Mouse (Mus musculus) myocyte (in vitro differentiated cells): ENCODE results near the gene Hspa8. TPM values are rescaled to one million over a fixed set of nuclear protein-coding genes. Genes with fewer than 3 reads are reported as not detected.
"Not testable (repeated sequence)": the region's sequence is repeated elsewhere in the genome, so short reads cannot be mapped to it uniquely, and the experiment has no call there.

Experiments
- H3K27me3 ChIP-seq: one replicate; pipeline ENCODE4 v1.6.1; 2011; ENCODE audit not compliant: control insufficient read depth, insufficient read depth, insufficient read length
- H3K36me3 ChIP-seq: one replicate; pipeline ENCODE4 v1.6.1; 2011; ENCODE audit not compliant: control insufficient read depth, insufficient read depth
- H3K4me2 ChIP-seq: one replicate; pipeline ENCODE4 v1.6.1; 2011; ENCODE audit warnings: low read depth, control low read depth
- H3K4me3 ChIP-seq: one replicate; pipeline ENCODE4 v1.5.1; 2011; ENCODE audit warnings: mild to moderate bottlenecking, control low read depth, moderate library complexity
- H3K79me2 ChIP-seq: one replicate; pipeline ENCODE4 v1.6.1; 2011; ENCODE audit not compliant: control insufficient read depth, insufficient read depth
- H3ac ChIP-seq: one replicate; pipeline ENCODE4 v1.6.1; 2011; ENCODE audit not compliant: control insufficient read depth, insufficient read length
- CEBPB ChIP-seq: IDR thresholded peaks from 2 replicates; pipeline ENCODE4 v1.6.1; 2011; ENCODE audit warnings: mild to moderate bottlenecking, moderate library complexity; ENCODE audit not compliant: poor library complexity, insufficient read depth, severe bottlenecking
- E2F4 ChIP-seq: IDR thresholded peaks from one replicate; pipeline ENCODE4 v1.6.1; 2011; ENCODE audit warnings: mild to moderate bottlenecking, control low read depth, moderate library complexity; ENCODE audit not compliant: insufficient read depth
- MAX ChIP-seq: IDR thresholded peaks from one replicate; pipeline ENCODE4 v1.6.1; 2011; ENCODE audit warnings: low read depth, mild to moderate bottlenecking, control low read depth
- MYOD1 ChIP-seq, 3 experiments: IDR thresholded peaks; one replicate each; pipeline ENCODE4 v1.6.1; 2011; ENCODE audit warnings: control low read depth in 2 of 3, low read depth in 2 of 3, mild to moderate bottlenecking in 2 of 3, moderate library complexity in 1 of 3; ENCODE audit not compliant: insufficient read length in 2 of 3, control insufficient read depth in 1 of 3
- MYOG ChIP-seq, 3 experiments: IDR thresholded peaks; one replicate each; pipeline ENCODE4 v1.6.1; 2011; ENCODE audit warnings: control low read depth in 2 of 3, low read depth in 2 of 3, mild to moderate bottlenecking in 2 of 3; ENCODE audit not compliant: insufficient read length in 2 of 3, control insufficient read depth in 1 of 3, insufficient read depth in 1 of 3
- POLR2A ChIP-seq: IDR thresholded peaks from one replicate; pipeline ENCODE4 v1.6.1; 2011; ENCODE audit warnings: low read depth, mild to moderate bottlenecking, control low read depth, moderate library complexity; ENCODE audit not compliant: insufficient read length
- POLR2AphosphoS2 ChIP-seq: IDR thresholded peaks from one replicate; pipeline ENCODE4 v1.6.1; 2011; ENCODE audit warnings: low read depth, control low read depth; ENCODE audit not compliant: insufficient read length
- REST ChIP-seq: IDR thresholded peaks from one replicate; pipeline ENCODE4 v1.6.1; 2011; ENCODE audit warnings: mild to moderate bottlenecking, control low read depth, moderate library complexity; ENCODE audit not compliant: insufficient read depth, insufficient read length
- SRF ChIP-seq: IDR thresholded peaks from one replicate; pipeline ENCODE4 v1.6.1; 2011; ENCODE audit warnings: low read depth; ENCODE audit not compliant: control insufficient read depth, insufficient read length
- TCF12 ChIP-seq: IDR thresholded peaks from one replicate; pipeline ENCODE4 v1.6.1; 2011; ENCODE audit warnings: mild to moderate bottlenecking, control low read depth; ENCODE audit not compliant: poor library complexity, insufficient read depth, severe bottlenecking
- TCF3 ChIP-seq: IDR thresholded peaks from one replicate; pipeline ENCODE4 v1.6.1; 2011; ENCODE audit warnings: low read depth, control low read depth; ENCODE audit not compliant: insufficient read length
- USF1 ChIP-seq: IDR thresholded peaks from one replicate; pipeline ENCODE4 v1.6.1; 2011; ENCODE audit warnings: low read depth, mild to moderate bottlenecking, control low read depth, moderate library complexity
- polyA plus RNA-seq: library from polyadenylated mRNA; unstranded; fragments of >200 nt; fragmentation: generic; extraction: Trizol; gene quantifications from one replicate; pipeline ENCODE4 v1.2.1, GENCODE M21; 2012; ENCODE audit warnings: missing spikeins

The Hspa8 gene
- polyA plus RNA-seq, 1 experiment, result 797 TPM

GRCm38 (mm10) chr9:40784374-40784967 is 16.3 kb upstream of the Hspa8 start:
- TF ChIP-seq TCF3 (no peak), USF1 (no peak), CEBPB (no peak), MAX (no peak), TCF12 (no peak), E2F4 (no peak), POLR2A (no peak), MYOD1 (IDR thresholded peaks at IDR 0.05; ENCODE audit: control insufficient read depth in 1 of 3, insufficient read length in 2 of 3, low read depth in 2 of 3) (no peak), REST (no peak), POLR2AphosphoS2 (no peak), SRF (no peak), MYOG (IDR thresholded peaks at IDR 0.05; ENCODE audit: control insufficient read depth in 1 of 3, insufficient read depth in 1 of 3, insufficient read length in 2 of 3, low read depth in 2 of 3) (no peak)
- H3K79me2 ChIP-seq, result no peaks in the 10 kb centered on the region
- H3ac ChIP-seq, result no peak overlapping the region
- no peaks in the 10 kb centered on the region for H3K36me3 ChIP-seq
- no peak overlapping the region for H3K4me2 ChIP-seq
- H3K27me3 ChIP-seq, result no peaks in the 10 kb centered on the region
- no peak overlapping the region for H3K4me3 ChIP-seq

- Histone ChIP-seq H3K4me2 (no peak overlapping the region), H3ac (no peak overlapping the region), H3K36me3 (no peaks in the 10 kb centered on the region), H3K27me3 (no peaks in the 10 kb centered on the region), H3K4me3 (no peak overlapping the region), H3K79me2 (no peaks in the 10 kb centered on the region)
- TF ChIP-seq POLR2AphosphoS2 (no peak), POLR2A (no peak), USF1 (no peak), SRF (no peak), MAX (no peak), MYOD1 (IDR thresholded peaks at IDR 0.05; ENCODE audit: control insufficient read depth in 1 of 3, insufficient read length in 2 of 3, low read depth in 2 of 3) (no peak), CEBPB (no peak), TCF3 (no peak), TCF12 (no peak), MYOG (IDR thresholded peaks at IDR 0.05; ENCODE audit: control insufficient read depth in 1 of 3, insufficient read depth in 1 of 3, insufficient read length in 2 of 3, low read depth in 2 of 3) (no peak), REST (no peak), E2F4 (no peak)
Measured at GRCm38 (mm10) chr9:40785452-40785851, 15.3 kb upstream of the Hspa8 start.

GRCm38 (mm10) chr9:40786820-40787219 is 14.0 kb upstream of the Hspa8 start:
- H3K4me3 ChIP-seq, H3ac ChIP-seq, H3K79me2 ChIP-seq, H3K27me3 ChIP-seq, H3K4me2 ChIP-seq, H3K36me3 ChIP-seq: not testable (repeated sequence)

GRCm38 (mm10) chr9:40791864-40792633 is 8.7 kb upstream of the Hspa8 start:
- Histone ChIP-seq H3K27me3 (no peaks in the 10 kb centered on the region), H3ac (no peak overlapping the region), H3K36me3 (no peaks in the 10 kb centered on the region), H3K4me3 (no peak overlapping the region), H3K79me2 (no peaks in the 10 kb centered on the region), H3K4me2 (no peak overlapping the region)
- TF ChIP-seq TCF12 (no peak), USF1 (peak; percentile 58)

GRCm38 (mm10) chr9:40793581-40793980 is 7.2 kb upstream of the Hspa8 start:
- Histone ChIP-seq H3K79me2 (no peaks in the 10 kb centered on the region), H3K4me3 (no peak overlapping the region), H3K27me3 (no peaks in the 10 kb centered on the region), H3ac (no peak overlapping the region), H3K4me2 (no peak overlapping the region), H3K36me3 (no peaks in the 10 kb centered on the region)
- no peak for TF ChIP-seq TCF12
- TF ChIP-seq MYOD1 (IDR thresholded peaks at IDR 0.05; ENCODE audit: control insufficient read depth in 1 of 3, insufficient read length in 2 of 3, low read depth in 2 of 3), result no peak
- no peak for TF ChIP-seq REST
- no peak for TF ChIP-seq POLR2AphosphoS2
- no peak for TF ChIP-seq POLR2A
- TF ChIP-seq USF1, result no peak
- TF ChIP-seq SRF, result no peak
- TF ChIP-seq CEBPB, result no peak
- no peak for TF ChIP-seq E2F4
- TF ChIP-seq MYOG (IDR thresholded peaks at IDR 0.05; ENCODE audit: control insufficient read depth in 1 of 3, insufficient read depth in 1 of 3, insufficient read length in 2 of 3, low read depth in 2 of 3), result no peak
- no peak for TF ChIP-seq MAX
- TF ChIP-seq TCF3, result no peak
